Mouse (Mus musculus) heart, postnatal 0 days (tissue): ENCODE results near the gene Mecom. TPM values are rescaled to one million over a fixed set of nuclear protein-coding genes. Genes with fewer than 3 reads are reported as not detected.

ENCODE experiments used
- ATAC-seq: fragments of 200-750 bp; cut with Nextera tagmentation; 2 replicates; pipeline ENCODE4 v1.8.0; 2017; ENCODE audit warnings: low read depth, moderate number of reproducible peaks, moderate library complexity; ENCODE audit not compliant: insufficient read depth
- DNase-seq: peaks from one replicate; pipeline ENCODE4 v3.0.0-alpha.2; 2016; ENCODE audit warnings: low spot score
- H3K27ac ChIP-seq: fragments of 300-500 bp; sonication (generic); 2 replicates; pipeline ENCODE4 v1.5.1; 2014; ENCODE audit warnings: low read depth, mild to moderate bottlenecking
- H3K27me3 ChIP-seq: fragments of 300-500 bp; sonication (generic); 2 replicates; pipeline ENCODE4 v1.6.1; 2014; ENCODE audit warnings: low read length, mixed read lengths; ENCODE audit not compliant: control insufficient read depth, insufficient read depth
- H3K36me3 ChIP-seq: fragments of 300-500 bp; sonication (generic); replicated peaks from 2 replicates; pipeline ENCODE4 v1.6.1; 2014; ENCODE audit warnings: low read length, mixed read lengths; ENCODE audit not compliant: control insufficient read depth, insufficient read depth
- H3K4me1 ChIP-seq: fragments of 300-500 bp; sonication (generic); 2 replicates; pipeline ENCODE4 v1.6.1; 2014; ENCODE audit warnings: antibody characterized with exemption; ENCODE audit not compliant: control insufficient read depth, insufficient read depth
- H3K4me2 ChIP-seq: fragments of 300-500 bp; sonication (generic); 2 replicates; pipeline ENCODE4 v1.6.1; 2014; ENCODE audit warnings: low read depth, mild to moderate bottlenecking, low read length, moderate library complexity
- H3K4me3 ChIP-seq: fragments of 300-500 bp; sonication (generic); 2 replicates; pipeline ENCODE4 v1.5.1; 2014; ENCODE audit warnings: low read depth, low read length
- H3K9ac ChIP-seq: fragments of 300-500 bp; sonication (generic); replicated peaks from 2 replicates; pipeline ENCODE4 v1.6.1; 2014; ENCODE audit warnings: low read depth, low read length, mixed read lengths
- H3K9me3 ChIP-seq: fragments of 300-500 bp; sonication (generic); replicated peaks from 2 replicates; pipeline ENCODE4 v1.6.1; 2016; ENCODE audit warnings: low read length; ENCODE audit not compliant: control insufficient read depth
- CTCF ChIP-seq: IDR thresholded peaks from 2 replicates; pipeline ENCODE4 v1.5.1; 2016; ENCODE audit warnings: antibody characterized with exemption, control low read depth, low read depth
- EP300 ChIP-seq: IDR thresholded peaks from 2 replicates; pipeline ENCODE4 v1.6.1; 2016; ENCODE audit warnings: antibody characterized with exemption, low read depth
- WGBS: fragments of 180-500 bp; shearing (Covaris S2); extraction: QIAGEN DNeasy Blood & Tissue Kit; methylation state at CpG from one replicate; pipeline ENCODE4 v1.1.7; 2014; 5-methylcytosine and 5-hydroxymethylcytosine counted together
- polyA plus RNA-seq: library from polyadenylated mRNA; unstranded; fragments of >200 nt; fragmentation: Nextera tagmentation; extraction: Ambion mirVana; gene quantifications from 2 replicates; pipeline ENCODE4 v1.2.1, GENCODE M21; 2015
- total RNA-seq: library from RNA; depleted of rRNA; stranded (reverse); fragments of >200 nt; gene quantifications from 2 replicates; pipeline ENCODE4 v1.2.3, GENCODE M21; 2014; ENCODE audit warnings: low replicate concordance

Mecom gene
- total and polyA plus RNA-seq, 2 experiments from 2014 or later: 8.5 to 18.9 TPM

DNA sequence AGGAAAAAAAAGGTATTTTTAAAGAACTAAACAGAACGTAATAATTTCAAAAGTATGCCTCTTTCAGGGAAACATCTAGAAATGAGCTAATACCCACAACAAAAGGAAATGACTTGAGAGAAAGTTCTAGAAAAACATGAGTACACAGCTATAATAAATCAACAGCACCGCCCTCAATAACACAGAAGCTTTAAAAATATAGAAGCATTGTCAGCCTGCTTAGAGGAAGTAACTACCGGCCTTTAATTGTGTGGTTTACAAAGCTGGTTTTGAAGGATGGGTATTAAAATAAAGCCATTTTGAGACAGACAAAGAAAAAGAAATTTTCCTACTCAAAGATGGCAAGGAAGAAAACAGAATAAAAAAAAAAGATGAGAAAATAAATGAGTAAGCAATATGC, 217.3 kb downstream of the Mecom start:
- DNase-seq (no peak), ATAC-seq (no peak)
- H3K4me3 ChIP-seq: no peak overlapping the region
- H3K4me1 ChIP-seq: no peaks in the 10 kb centered on the region
- H3K9ac ChIP-seq: no peak overlapping the region
- WGBS: 70% methylated on average over 3 of the region's 3 CpGs
- H3K27ac ChIP-seq: no peak overlapping the region
- TF ChIP-seq CTCF (no peak), EP300 (no peak)
- H3K9me3 ChIP-seq: no peaks in the 10 kb centered on the region
- no peaks in the 10 kb centered on the region for H3K27me3 ChIP-seq
- H3K4me2 ChIP-seq: no peak overlapping the region
- no peaks in the 10 kb centered on the region for H3K36me3 ChIP-seq

DNA sequence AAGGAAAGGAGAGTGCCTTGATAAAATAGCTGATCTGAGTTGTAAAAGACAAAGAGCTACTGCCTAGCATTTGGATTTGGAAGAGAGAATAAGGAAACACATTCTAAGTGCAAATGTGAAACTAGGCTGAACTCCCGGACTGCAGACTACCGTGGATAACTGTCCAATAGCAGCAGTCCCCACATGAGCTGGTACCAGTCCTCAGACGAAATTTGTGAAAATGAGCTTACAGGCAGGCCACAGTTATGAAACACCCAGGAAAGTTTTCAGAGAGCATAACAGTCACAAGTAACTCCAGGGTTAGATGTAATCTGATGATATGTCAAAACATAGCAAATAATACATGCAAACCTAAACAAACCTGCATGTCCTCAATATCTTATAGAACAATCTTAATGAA, 217.8 kb downstream of the Mecom start:
- TF ChIP-seq CTCF: no peak
- TF ChIP-seq EP300: no peak
- Histone ChIP-seq H3K27me3 (no peaks in the 10 kb centered on the region), H3K9ac (no peak overlapping the region), H3K27ac (no peak overlapping the region), H3K4me3 (no peak overlapping the region), H3K4me1 (no peaks in the 10 kb centered on the region), H3K36me3 (no peaks in the 10 kb centered on the region), H3K4me2 (no peak overlapping the region), H3K9me3 (no peaks in the 10 kb centered on the region)
- DNase-seq (no peak), ATAC-seq (no peak)
- WGBS: 65% methylated on average over 3 of the region's 3 CpGs

DNA sequence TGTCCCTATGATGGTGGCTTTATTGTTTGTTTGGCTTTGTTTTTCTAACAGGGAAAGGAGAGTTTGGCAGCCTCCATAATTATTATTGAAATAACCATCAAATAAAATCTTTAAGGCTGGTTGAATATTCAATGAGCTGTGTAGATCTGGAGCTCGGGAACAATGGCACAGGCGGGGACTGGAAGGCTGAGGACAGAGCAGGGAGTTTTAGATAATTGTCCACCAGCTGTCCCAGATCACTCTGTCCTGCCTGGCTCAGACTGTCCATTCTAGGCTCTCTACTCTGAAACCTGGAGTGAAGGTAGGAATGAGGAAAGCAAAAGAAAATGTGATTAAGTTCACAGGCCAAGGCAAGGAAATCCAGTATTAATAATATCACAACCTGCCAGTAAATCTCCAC, 232.9 kb downstream of the Mecom start:
- H3K4me3 ChIP-seq: no peak overlapping the region
- DNase-seq: no peak
- H3K4me2 ChIP-seq: no peak overlapping the region
- H3K4me1 ChIP-seq: no peaks in the 10 kb centered on the region
- H3K27ac ChIP-seq: no peak overlapping the region
- ATAC-seq: no peak
- TF ChIP-seq CTCF (no peak), EP300 (no peak)
- H3K36me3 ChIP-seq: no peaks in the 10 kb centered on the region
- H3K9ac ChIP-seq: no peak overlapping the region
- H3K9me3 ChIP-seq: no peaks in the 10 kb centered on the region
- WGBS: 50% methylated on average over 2 of the region's 2 CpGs
- no peaks in the 10 kb centered on the region for H3K27me3 ChIP-seq

DNA sequence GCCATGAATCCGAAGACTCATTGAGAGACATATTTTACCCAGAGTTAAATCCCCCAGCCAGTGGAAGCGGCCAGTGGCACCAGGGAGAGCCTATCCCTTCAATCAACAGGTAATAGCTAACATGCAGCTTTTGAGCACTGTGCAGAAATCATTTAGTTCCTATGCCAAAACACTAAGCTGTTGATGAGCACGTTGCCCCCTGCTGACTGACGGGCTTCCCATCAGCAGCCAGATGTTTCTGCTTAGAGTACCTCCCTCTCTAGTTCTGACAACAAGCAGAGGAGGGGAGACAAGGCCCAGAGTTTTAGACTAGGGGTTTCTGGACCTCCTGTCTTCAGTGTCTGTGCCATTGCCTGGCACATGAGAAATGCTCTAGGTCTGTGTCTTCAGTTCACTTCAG, 239.7 kb downstream of the Mecom start:
- H3K36me3 ChIP-seq: no peaks in the 10 kb centered on the region
- H3K4me3 ChIP-seq: no peak overlapping the region
- WGBS: 47% methylated on average over 4 of the region's 4 CpGs
- H3K27ac ChIP-seq: no peak overlapping the region
- no peak overlapping the region for H3K9ac ChIP-seq
- ATAC-seq (no peak), DNase-seq (no peak)
- TF ChIP-seq EP300 (no peak), CTCF (peak; percentile 21; the same call in 1 of the 2 replicates)
- no peaks in the 10 kb centered on the region for H3K27me3 ChIP-seq
- no peak overlapping the region for H3K4me2 ChIP-seq
- H3K4me1 ChIP-seq: no peaks in the 10 kb centered on the region
- H3K9me3 ChIP-seq: no peaks in the 10 kb centered on the region

DNA sequence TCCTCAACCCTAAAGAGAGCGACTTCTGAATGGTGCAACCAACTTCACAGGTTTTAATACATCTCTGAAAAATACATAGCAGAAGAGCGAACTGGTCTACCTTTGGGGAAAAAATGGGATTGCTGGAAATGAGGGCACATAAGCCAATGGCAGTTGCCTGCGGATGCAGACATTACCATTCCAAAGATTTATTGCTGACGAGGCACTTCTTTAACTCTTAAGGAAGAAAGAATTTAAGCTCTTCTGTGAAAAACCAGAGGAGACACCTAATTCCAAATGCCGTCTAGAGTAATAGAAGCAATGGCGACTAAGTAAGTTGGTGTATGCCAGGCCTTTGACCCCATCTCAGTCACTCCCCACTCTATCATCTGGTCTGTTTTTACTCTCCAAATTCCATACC, 240.2 kb downstream of the Mecom start:
- WGBS: 81% methylated on average over 6 of the region's 6 CpGs

DNA sequence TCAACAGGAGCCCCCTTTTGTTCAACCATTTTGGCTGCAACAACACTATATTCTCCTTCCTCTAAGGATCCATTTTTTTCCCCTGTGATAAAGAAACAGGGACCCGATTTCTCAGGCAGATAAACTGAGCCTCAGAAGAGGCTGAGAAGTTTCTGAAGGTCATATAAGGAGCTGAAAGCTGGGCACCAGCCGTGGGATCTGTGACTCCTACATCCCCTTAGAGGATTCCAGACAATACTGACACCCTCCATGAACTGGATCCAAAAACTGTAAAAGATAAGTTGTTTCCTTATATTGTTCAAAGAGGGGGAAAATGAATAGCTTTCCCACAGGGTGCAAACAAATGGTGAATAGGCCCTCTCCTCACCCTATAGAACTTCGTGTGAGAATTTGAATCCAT, 241.7 kb downstream of the Mecom start:
- no peaks in the 10 kb centered on the region for H3K27me3 ChIP-seq
- H3K9ac ChIP-seq: no peak overlapping the region
- ATAC-seq (no peak), DNase-seq (peak; percentile 13)
- no peaks in the 10 kb centered on the region for H3K36me3 ChIP-seq
- no peaks in the 10 kb centered on the region for H3K4me1 ChIP-seq
- TF ChIP-seq EP300 (no peak), CTCF (no peak)
- no peak overlapping the region for H3K27ac ChIP-seq
- WGBS: 38% methylated on average over 3 of the region's 3 CpGs
- no peak overlapping the region for H3K4me3 ChIP-seq
- no peak overlapping the region for H3K4me2 ChIP-seq
- no peaks in the 10 kb centered on the region for H3K9me3 ChIP-seq

More for the DNA sequence above, 240.2 kb downstream of the Mecom start:
- TF ChIP-seq CTCF: no peak
- no peak for TF ChIP-seq EP300
- Histone ChIP-seq H3K9ac (no peak overlapping the region), H3K27ac (no peak overlapping the region), H3K4me3 (no peak overlapping the region), H3K27me3 (no peaks in the 10 kb centered on the region), H3K36me3 (no peaks in the 10 kb centered on the region), H3K9me3 (no peaks in the 10 kb centered on the region), H3K4me1 (no peaks in the 10 kb centered on the region), H3K4me2 (no peak overlapping the region)
- DNase-seq: no peak
- ATAC-seq: no peak
